Comparison of ENCODE assay signal across 12 mouse cellular contexts in the genomic region with DNA sequence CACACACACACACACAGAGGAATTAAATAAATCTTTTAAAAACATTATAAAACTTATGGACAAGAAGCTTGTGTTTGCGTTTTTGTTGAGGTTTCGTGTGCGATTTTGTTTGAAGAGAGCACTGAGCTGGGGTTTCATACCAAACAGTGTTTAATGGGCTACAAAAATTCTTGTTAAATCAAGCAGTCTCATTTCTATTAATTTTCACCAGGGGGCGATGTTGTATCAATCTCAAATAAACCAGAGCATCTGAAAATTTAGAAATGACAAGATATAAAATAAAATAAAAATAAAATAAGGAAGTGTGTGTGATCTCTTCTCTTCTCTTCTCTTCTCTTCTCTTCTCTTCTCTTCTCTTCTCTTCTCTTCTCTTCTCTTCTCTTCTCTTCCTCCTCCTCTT. TPM values are rescaled to one million over a fixed set of nuclear protein-coding genes. Genes with fewer than 3 reads are reported as not detected.
DNase-seq lines count a peak whose midpoint lies in the region; ATAC-seq and TF ChIP-seq lines count a peak whose summit lies in the region.
"Had no signal": no experiment of that assay in that cellular context is flagged by ENCODE, and none has a peak within 500 bp of the region (broad histone marks: within the 10 kb centered on the region; RNA-seq: fewer than 3 reads in every experiment).

No protein-coding gene starts in this region.

- peak; percentile 80 for TF ChIP-seq CTCF in layer of hippocampus, adult 2 months (conservative IDR thresholded peaks at IDR 0.05)

- peak; percentile 37 for DNase-seq in CD4-positive, CD25-positive, alpha-beta regulatory T cell, adult 2 months (ENCODE audit: low read depth, low spot score)
- DNase-seq in layer of hippocampus, adult 2 months (ENCODE audit: low spot score in 2 of 2), result peak; percentile 41 to 52
- DNase-seq in layer of hippocampus, postnatal 36 days, result no peak
- DNase-seq in NIH3T3 (ENCODE audit: low read depth), result peak; percentile 78
- DNase-seq in lung, postnatal 36 days, result peak; percentile 16
- no peak for DNase-seq in adrenal gland, adult 2 months
- DNase-seq in right cerebral cortex, postnatal 25 days, result no peak
- DNase-seq: kidney, adult 8-10 months had no signal

- H3K4me3 ChIP-seq in layer of hippocampus, adult 2 months, result no peak overlapping the region
- H3K4me3 ChIP-seq: heart, embryonic 15.5 days; megakaryocyte, embryonic 14.5 days; neural tube, embryonic 15.5 days had no signal

- peak overlapping the region; percentile 77 for H3K27ac ChIP-seq in layer of hippocampus, adult 2 months
- H3K27ac ChIP-seq: heart, embryonic 15.5 days; neural tube, embryonic 15.5 days had no signal

- no peak for ATAC-seq in CD4-positive, CD25-positive, alpha-beta regulatory T cell, adult 4 months

RNA-seq across cellular contexts. Expression of gene Ddo, which starts 19.8 kb away (rescaled TPM):
- under 1 TPM in 1 of 2 experiments, not detected in 1; 0.13 TPM for polyA plus RNA-seq in CD4-positive, CD25-positive, alpha-beta regulatory T cell, adult 4 months (2017; shearing (Covaris generic))
- total RNA-seq in layer of hippocampus, adult 2 months (2021), result 10 to 100 TPM; 18.9 to 21.5 TPM
- total RNA-seq in layer of hippocampus, postnatal 36 days (2021), result 10 to 100 TPM; 15.0 to 16.8 TPM
- 10 to 100 TPM; 12.4 to 12.9 TPM for total RNA-seq in adrenal gland, adult 2 months (2021)
- 5.7 and 8.9 TPM in 2 replicates for polyA plus RNA-seq in adrenal gland, adult 2 months (2012; rRNA removed)

RNA-seq across cellular contexts. Expression of gene Mettl24, which starts 33.4 kb away (rescaled TPM):
- under 1 TPM in 1 of 2 experiments, not detected in 1; 0.22 TPM for polyA plus RNA-seq in CD4-positive, CD25-positive, alpha-beta regulatory T cell, adult 4 months (2017; shearing (Covaris generic))
- 1 to 10 TPM; 2.0 to 2.8 TPM for total RNA-seq in layer of hippocampus, adult 2 months (2021)
- 1 to 10 TPM; 1.9 to 3.0 TPM for total RNA-seq in layer of hippocampus, postnatal 36 days (2021)
- 1 to 10 TPM; 5.8 to 8.9 TPM for total RNA-seq in adrenal gland, adult 2 months (2021)
- 2.7 and 3.7 TPM in 2 replicates for polyA plus RNA-seq in adrenal gland, adult 2 months (2012; rRNA removed)

Comparison
In these comparisons a context has a peak if more than half of its experiments do, and no peak if none do; other contexts are left out.
1. DNase-seq: peak in CD4-positive, CD25-positive, alpha-beta regulatory T cell, adult 2 months (single experiment), layer of hippocampus, adult 2 months (2 of 2), NIH3T3 (single experiment) and lung, postnatal 36 days (single experiment); none in layer of hippocampus, postnatal 36 days (0 of 2), adrenal gland, adult 2 months (single experiment) and right cerebral cortex, postnatal 25 days (single experiment).